19 mouse cellular contexts compared by ENCODE assay signal in genomic region chr15:59184461-59184860, GRCm38 (mm10).
DNase-seq lines count a peak whose midpoint lies in the region; ATAC-seq lines count a peak whose summit lies in the region.
"Had no signal": no experiment of that assay in that cellular context is flagged by ENCODE, and none has a peak within 500 bp of the region (broad histone marks: within the 10 kb centered on the region; RNA-seq: fewer than 3 reads in every experiment).

No protein-coding gene starts in this region.

- peak; percentile 91 for ATAC-seq in lung, embryonic 16.5 days (ENCODE audit: low read depth)
- ATAC-seq: hindbrain, postnatal 0 days; midbrain, embryonic 13.5 days had no signal

- no peaks in the 10 kb centered on the region for H3K27me3 ChIP-seq in lung, embryonic 16.5 days (ENCODE audit: control insufficient read depth, insufficient read depth, low read depth, low read length)
- H3K27me3 ChIP-seq: embryonic facial prominence, embryonic 13.5 days; heart, embryonic 12.5 days; midbrain, embryonic 13.5 days had no signal

- H3K4me1 ChIP-seq in lung, embryonic 16.5 days (replicated peaks; ENCODE audit: control insufficient read depth, insufficient read depth, low read length): peaks cover 16% of the 10 kb centered on the region

- 40% methylated on average over 9 of the region's 9 CpGs for whole genome bisulfite sequencing in lung, embryonic 16.5 days

- H3K4me2 ChIP-seq in lung, embryonic 16.5 days (ENCODE audit: low read depth, low read length): no peak overlapping the region
- H3K4me2 ChIP-seq: embryonic facial prominence, embryonic 13.5 days; heart, embryonic 12.5 days; liver, embryonic 11.5 days; midbrain, embryonic 13.5 days had no signal

- no peaks in the 10 kb centered on the region for H3K9me3 ChIP-seq in lung, embryonic 16.5 days (ENCODE audit: control insufficient read depth, low read length)
- H3K9me3 ChIP-seq: embryonic facial prominence, embryonic 13.5 days; heart, embryonic 12.5 days; midbrain, embryonic 13.5 days had no signal

- peak; percentile 61 for DNase-seq in adrenal gland, postnatal 14 days
- no peak for DNase-seq in adrenal gland, adult 8-10 months
- DNase-seq in kidney, postnatal 14 days: peak; percentile 54
- DNase-seq in kidney, adult 9 months: no peak
- DNase-seq in skeletal muscle tissue, adult 2 months (ENCODE audit: low read depth, low spot score): peak; percentile 31
- DNase-seq in cerebellum, adult 11-12 months: no peak
- DNase-seq in right cerebral cortex, postnatal 4 days: no peak
- DNase-seq: adrenal gland, postnatal 25 days; cerebellum, adult 8-10 months; heart, postnatal 36 days; kidney, adult 18-20 months; layer of hippocampus, postnatal 36 days; thymus, postnatal 4 days had no signal

- no peaks in the 10 kb centered on the region for H3K36me3 ChIP-seq in lung, embryonic 16.5 days (ENCODE audit: control insufficient read depth, insufficient read depth, low read length)
- H3K36me3 ChIP-seq: embryonic facial prominence, embryonic 13.5 days; heart, embryonic 12.5 days; midbrain, embryonic 13.5 days had no signal

- no peak overlapping the region for H3K9ac ChIP-seq in lung, embryonic 16.5 days (ENCODE audit: low read length)
- H3K9ac ChIP-seq: embryonic facial prominence, embryonic 13.5 days; heart, embryonic 12.5 days; midbrain, embryonic 13.5 days had no signal

- peak overlapping the region; percentile 70 for H3K27ac ChIP-seq in lung, embryonic 16.5 days (ENCODE audit: low read length)
- H3K27ac ChIP-seq: embryonic facial prominence, embryonic 13.5 days; hindbrain, postnatal 0 days; midbrain, embryonic 13.5 days had no signal

- no peak overlapping the region for H3K4me3 ChIP-seq in lung, embryonic 16.5 days (ENCODE audit: low read length)
- H3K4me3 ChIP-seq: embryonic facial prominence, embryonic 13.5 days; heart, embryonic 12.5 days; midbrain, embryonic 13.5 days had no signal

Comparison
In these comparisons a context has a peak if more than half of its experiments do, and no peak if none do; other contexts are left out.
1. DNase-seq: peak in adrenal gland, postnatal 14 days (single experiment), kidney, postnatal 14 days (single experiment) and skeletal muscle tissue, adult 2 months (single experiment); none in adrenal gland, adult 8-10 months (single experiment), kidney, adult 9 months (single experiment), cerebellum, adult 11-12 months (single experiment) and right cerebral cortex, postnatal 4 days (single experiment).